Mouse (Mus musculus) heart, postnatal 0 days (tissue): ENCODE measurements around the gene Nelfe.

ENCODE experiments used
- CTCF ChIP-seq: IDR thresholded peaks from 2 replicates; pipeline ENCODE4 v1.5.1; 2016; ENCODE audit warnings: antibody characterized with exemption, control low read depth, low read depth
- EP300 ChIP-seq: IDR thresholded peaks from 2 replicates; pipeline ENCODE4 v1.6.1; 2016; ENCODE audit warnings: antibody characterized with exemption, low read depth

- TF ChIP-seq CTCF (no peak), EP300 (no peak)
Measured at GRCm38 (mm10) chr17:34807176-34807575, 43.0 kb upstream of the Nelfe start.
